Mouse (Mus musculus) ES-Bruce4 (cell line): Measurements from ENCODE around the gene Rnf220.

Source experiments
- CTCF ChIP-seq: IDR thresholded peaks from one replicate; pipeline ENCODE4 v1.8.1; 2011; ENCODE audit warnings: low read depth, low read length
- EP300 ChIP-seq: IDR thresholded peaks from 2 replicates; pipeline ENCODE4 v1.6.1; 2011; ENCODE audit warnings: low read depth, low read length; ENCODE audit not compliant: insufficient read depth
- POLR2A ChIP-seq: IDR thresholded peaks from one replicate; pipeline ENCODE4 v1.8.1; 2011; ENCODE audit warnings: low read length; ENCODE audit not compliant: insufficient read depth

GRCm38 (mm10) chr4:117409144-117410048 is 87.5 kb downstream of the Rnf220 start:
- TF ChIP-seq CTCF (no peak), POLR2A (no peak), EP300 (no peak)
